Mouse (Mus musculus) limb, embryonic 14.5 days (tissue): ENCODE data around the gene Cdh4. TPM values are rescaled to one million over a fixed set of nuclear protein-coding genes. Genes with fewer than 3 reads are reported as not detected.

Source experiments
- ATAC-seq: fragments of 200-750 bp; cut with Nextera tagmentation; 2 replicates; pipeline ENCODE4 v1.8.0; 2017; ENCODE audit warnings: low read depth, moderate number of reproducible peaks, moderate TSS enrichment; ENCODE audit not compliant: low FRiP score
- DNase-seq: peaks from one replicate; pipeline ENCODE4 v3.0.0-alpha.2; 2015; ENCODE audit warnings: low spot score
- H3K27ac ChIP-seq: fragments of 300-500 bp; sonication (generic); replicated peaks from 2 replicates; pipeline ENCODE4 v1.5.1; 2014; ENCODE audit warnings: low read depth, mild to moderate bottlenecking, low read length, moderate library complexity, mixed read lengths
- H3K27me3 ChIP-seq: fragments of 300-500 bp; sonication (generic); 2 replicates; pipeline ENCODE4 v1.6.1; 2014; ENCODE audit warnings: low read length, mixed read lengths; ENCODE audit not compliant: control insufficient read depth, insufficient read depth
- H3K36me3 ChIP-seq: fragments of 300-500 bp; sonication (generic); 2 replicates; pipeline ENCODE4 v1.6.1; 2014; ENCODE audit warnings: mild to moderate bottlenecking, low read length, moderate library complexity, mixed read lengths; ENCODE audit not compliant: control insufficient read depth, insufficient read depth
- H3K4me1 ChIP-seq: fragments of 300-500 bp; sonication (generic); 2 replicates; pipeline ENCODE4 v1.6.1; 2014; ENCODE audit warnings: antibody characterized with exemption, low read length, mixed read lengths; ENCODE audit not compliant: control insufficient read depth, insufficient read depth
- H3K4me2 ChIP-seq: fragments of 300-500 bp; sonication (generic); replicated peaks from 2 replicates; pipeline ENCODE4 v1.6.1; 2014; ENCODE audit warnings: low read depth, mild to moderate bottlenecking, low read length, moderate library complexity; ENCODE audit not compliant: severe bottlenecking
- H3K4me3 ChIP-seq: fragments of 300-500 bp; sonication (generic); replicated peaks from 2 replicates; pipeline ENCODE4 v1.5.1; 2014; ENCODE audit warnings: low read length
- H3K9ac ChIP-seq: fragments of 300-500 bp; sonication (generic); 2 replicates; pipeline ENCODE4 v1.6.1; 2014; ENCODE audit warnings: mild to moderate bottlenecking, low read depth, low read length, moderate library complexity; ENCODE audit not compliant: severe bottlenecking
- H3K9me3 ChIP-seq: fragments of 300-500 bp; sonication (generic); 2 replicates; pipeline ENCODE4 v1.6.1; 2016; ENCODE audit warnings: low read length; ENCODE audit not compliant: control insufficient read depth
- POLR2A ChIP-seq: fragments of 200-500 bp; IDR thresholded peaks from 2 replicates; pipeline ENCODE4 v1.8.0; 2012; ENCODE audit warnings: inconsistent platforms, mild to moderate bottlenecking, moderate library complexity, borderline replicate concordance; ENCODE audit not compliant: insufficient read depth, insufficient read length; ENCODE audit errors: extremely low read depth
- WGBS: fragments of 180-500 bp; shearing (Covaris S2); extraction: QIAGEN DNeasy Blood & Tissue Kit; methylation state at CpG from one replicate; pipeline ENCODE4 v1.1.7; 2014; 5-methylcytosine and 5-hydroxymethylcytosine counted together
- polyA plus RNA-seq, 2 experiments: library from polyadenylated mRNA; depleted of rRNA in 1 of 2; stranded (reverse) in 1 of 2; unstranded in 1 of 2; fragments of >200 nt; fragmentation: Nextera tagmentation in 1 of 2; extraction: Ambion mirVana in 1 of 2; gene quantifications; 2 replicates each; pipeline versions ENCODE4 v1.2.1 to v1.2.3; 2012 to 2014

Gene Cdh4
- polyA plus RNA-seq, 2 experiments: 7.5 to 9.0 TPM

DNA sequence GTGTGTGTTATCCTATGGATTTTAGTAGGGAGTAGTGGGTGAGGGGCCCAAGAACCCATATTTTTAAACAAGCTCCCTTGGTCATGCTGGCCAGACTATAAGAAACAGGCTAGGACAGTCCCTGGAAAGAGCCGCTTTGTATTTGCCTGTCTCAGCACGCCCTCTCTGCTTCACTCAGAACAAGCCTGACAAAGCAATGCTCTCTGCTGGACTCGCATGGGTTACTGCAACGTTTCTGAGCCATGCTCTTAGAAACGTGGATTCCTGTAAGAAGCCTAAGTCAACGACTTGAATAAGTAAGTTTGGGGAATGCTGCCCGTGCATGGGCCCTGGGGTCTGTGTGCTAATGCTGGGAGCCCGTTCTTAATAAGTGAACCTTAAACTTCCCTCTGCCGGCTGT, 2.1 kb upstream of the Cdh4 start:
- H3K36me3 ChIP-seq: no peaks in the 10 kb centered on the region
- DNase-seq: peak; percentile 51
- no peak for ATAC-seq

DNA sequence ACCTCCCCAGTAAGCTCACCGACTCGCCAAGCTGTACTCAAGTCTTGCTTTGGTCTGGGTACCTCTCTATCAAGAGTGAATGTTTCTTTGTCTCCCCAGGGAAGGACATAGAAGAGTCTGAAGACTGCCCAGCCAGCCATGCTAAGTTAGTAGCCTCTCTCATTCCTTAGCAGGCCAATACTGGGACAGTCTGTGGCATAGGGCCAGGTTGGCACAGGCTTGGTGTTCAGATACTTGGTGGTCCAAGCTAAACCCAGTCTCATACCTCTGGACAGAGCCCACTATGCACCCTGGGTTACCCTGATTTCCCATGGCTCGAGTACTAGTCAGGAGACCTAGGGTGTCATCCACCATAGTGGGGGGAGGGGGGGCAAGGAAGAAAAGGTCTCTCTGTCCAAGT, 1.1 kb upstream of the Cdh4 start:
- Histone ChIP-seq H3K9ac (no peak overlapping the region), H3K36me3 (no peaks in the 10 kb centered on the region), H3K4me3 (no peak overlapping the region), H3K9me3 (no peaks in the 10 kb centered on the region), H3K27me3 (peaks cover 20% of the 10 kb centered on the region; the same call in 1 of the 2 replicates), H3K4me2 (no peak overlapping the region), H3K4me1 (peaks cover 8% of the 10 kb centered on the region), H3K27ac (no peak overlapping the region)
- ATAC-seq (no peak), DNase-seq (no peak)
- no peak for TF ChIP-seq POLR2A
- WGBS: 75% methylated on average over 3 of the region's 3 CpGs

More for the DNA sequence above, 2.1 kb upstream of the Cdh4 start:
- H3K4me2 ChIP-seq: no peak overlapping the region
- no peak overlapping the region for H3K4me3 ChIP-seq
- peaks cover 20% of the 10 kb centered on the region; the same call in 1 of the 2 replicates for H3K27me3 ChIP-seq
- no peak overlapping the region for H3K27ac ChIP-seq
- H3K4me1 ChIP-seq: peaks cover 8% of the 10 kb centered on the region
- no peaks in the 10 kb centered on the region for H3K9me3 ChIP-seq
- no peak overlapping the region for H3K9ac ChIP-seq
- 18% methylated on average over 9 of the region's 9 CpGs for WGBS
- TF ChIP-seq POLR2A: no peak

DNA sequence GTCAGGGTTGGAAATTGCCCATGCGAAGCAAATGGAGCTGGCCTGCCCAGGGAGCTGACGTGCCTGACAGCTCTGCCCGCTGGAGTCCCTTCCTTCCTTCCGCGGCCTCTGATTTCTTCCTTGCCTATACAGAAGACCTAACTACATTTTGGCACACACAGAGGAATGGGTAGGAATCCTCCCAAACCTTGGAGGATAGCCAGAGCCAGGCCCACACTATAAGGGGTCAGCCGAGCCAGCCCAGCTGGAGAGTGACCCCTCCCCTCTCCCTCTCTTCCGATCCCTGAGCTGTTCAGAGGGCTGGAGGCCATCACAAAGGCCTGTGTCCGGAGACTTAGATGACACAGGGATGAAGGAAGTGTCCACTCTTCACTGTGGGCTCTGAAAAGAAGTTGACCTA, 514 bp upstream of the Cdh4 start:
- TF ChIP-seq POLR2A: no peak
- peak overlapping the region; percentile 99 for H3K4me2 ChIP-seq
- ATAC-seq (0 out of 2 replicates have a peak, but pooled peaks have one; percentile 19), DNase-seq (peak; percentile 14)
- no peaks in the 10 kb centered on the region for H3K36me3 ChIP-seq
- H3K4me3 ChIP-seq: peak overlapping the region; percentile 63
- peak overlapping the region; percentile 58 for H3K9ac ChIP-seq
- peaks cover 8% of the 10 kb centered on the region for H3K4me1 ChIP-seq
- no peaks in the 10 kb centered on the region for H3K9me3 ChIP-seq
- WGBS: 8% methylated on average over 8 of the region's 8 CpGs
- no peak overlapping the region for H3K27ac ChIP-seq
- H3K27me3 ChIP-seq: peaks cover 20% of the 10 kb centered on the region; the same call in 1 of the 2 replicates

DNA sequence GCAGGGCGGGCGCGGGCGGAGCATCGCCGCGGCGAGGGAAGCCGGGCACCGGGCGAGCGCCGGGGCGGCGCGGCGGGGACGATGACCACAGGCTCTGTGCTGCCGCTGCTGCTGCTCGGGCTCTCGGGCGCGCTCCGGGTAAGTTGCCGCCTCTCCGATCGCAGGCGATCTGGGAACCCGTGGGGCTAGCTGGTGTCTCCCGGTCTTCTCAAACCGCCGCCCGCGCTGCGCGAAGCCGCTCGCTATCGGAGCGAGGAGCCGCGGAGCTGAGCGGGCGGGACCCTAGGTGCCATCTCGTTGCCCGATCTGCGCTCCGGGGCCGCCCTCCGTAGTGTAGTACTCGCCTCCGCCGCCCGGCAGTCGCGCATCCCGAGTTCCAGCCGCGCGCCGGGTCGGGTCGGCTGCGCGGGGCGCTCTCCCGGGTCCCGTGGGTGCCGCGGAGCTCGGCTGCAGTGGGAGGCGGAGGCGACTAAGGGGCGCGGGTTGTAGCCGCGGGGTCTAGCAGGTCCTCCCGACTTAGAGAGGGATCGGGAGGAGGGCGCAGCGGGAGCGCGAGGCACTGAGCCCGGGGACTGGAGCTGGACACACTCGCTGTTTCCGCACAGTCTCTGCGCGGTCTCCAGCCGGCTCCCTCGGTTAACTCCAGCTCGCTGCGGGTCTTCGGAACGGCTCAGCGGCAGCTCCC, 452 bp downstream of the Cdh4 start:
- ATAC-seq: peak; percentile 73
- no peak for TF ChIP-seq POLR2A
- Histone ChIP-seq H3K9ac (peak overlapping the region; percentile 58), H3K27ac (peak overlapping the region; percentile 48; the same call in 1 of the 2 replicates), H3K9me3 (no peaks in the 10 kb centered on the region), H3K4me2 (peak overlapping the region; percentile 99), H3K36me3 (no peaks in the 10 kb centered on the region), H3K4me1 (peaks cover 8% of the 10 kb centered on the region), H3K27me3 (peaks cover 20% of the 10 kb centered on the region; the same call in 1 of the 2 replicates), H3K4me3 (peak overlapping the region; percentile 63)
- under 1% methylated on average over 43 of the region's 95 CpGs for WGBS
- peak; percentile 18 for DNase-seq

DNA sequence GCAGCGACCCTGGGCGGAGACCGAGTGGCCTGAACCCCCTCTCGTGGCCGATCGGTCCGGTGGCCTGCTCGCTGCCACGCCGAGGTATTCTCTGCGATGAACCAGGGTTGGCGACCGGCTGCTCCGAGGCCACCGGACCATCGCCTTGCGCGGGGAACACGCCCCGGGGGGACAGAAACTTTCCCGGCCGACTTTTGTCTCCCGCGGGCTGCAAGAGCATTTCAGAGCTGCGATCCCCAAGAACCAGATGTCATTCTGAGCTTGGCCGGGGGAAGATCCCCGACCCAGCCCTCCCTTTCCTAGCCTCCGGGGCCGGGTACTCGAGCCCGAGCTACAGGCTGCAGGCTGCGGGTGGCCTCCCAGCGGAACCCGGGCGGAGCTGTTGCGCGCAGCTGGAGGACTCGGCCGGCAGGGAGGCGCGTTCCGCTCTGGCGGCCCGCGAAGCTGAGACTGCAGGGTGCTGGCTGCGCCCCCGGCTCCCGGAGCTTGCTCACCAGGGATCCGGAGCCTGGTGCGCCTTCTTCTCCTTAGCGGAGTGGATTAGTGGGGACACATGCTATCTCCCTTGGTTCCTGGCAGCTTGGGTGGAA, 1.1 kb downstream of the Cdh4 start:
- Histone ChIP-seq H3K36me3 (no peaks in the 10 kb centered on the region), H3K4me1 (peaks cover 8% of the 10 kb centered on the region), H3K4me3 (peak overlapping the region; percentile 63), H3K9me3 (no peaks in the 10 kb centered on the region), H3K27ac (no peak overlapping the region), H3K27me3 (peaks cover 20% of the 10 kb centered on the region; the same call in 1 of the 2 replicates), H3K4me2 (peak overlapping the region; percentile 99), H3K9ac (peak overlapping the region; percentile 58)
- WGBS: under 1% methylated on average over 44 of the region's 51 CpGs
- peak; percentile 22 for DNase-seq
- TF ChIP-seq POLR2A: no peak
- peak; percentile 29; the same call in 1 of the 2 replicates for ATAC-seq
